ENCODE assay signal across 32 mouse cellular contexts in genomic region chr5:53421291-53421690, GRCm38 (mm10). TPM values are rescaled to one million over a fixed set of nuclear protein-coding genes. Genes with fewer than 3 reads are reported as not detected.
DNase-seq lines count a peak whose midpoint lies in the region; ATAC-seq lines count a peak whose summit lies in the region.
"Had no signal": no experiment of that assay in that cellular context is flagged by ENCODE, and none has a peak within 500 bp of the region (broad histone marks: within the 10 kb centered on the region; RNA-seq: fewer than 3 reads in every experiment).

No protein-coding gene starts in this region.

- no peaks in the 10 kb centered on the region; the same call in 1 of the 2 replicates for H3K4me1 ChIP-seq in liver, embryonic 13.5 days (replicated peaks)
- peaks cover 87% of the 10 kb centered on the region for H3K4me1 ChIP-seq in megakaryocyte, embryonic 14.5 days
- H3K4me1 ChIP-seq: forebrain, embryonic 12.5 days; heart, embryonic 10.5 days; hindbrain, embryonic 10.5 days; hindbrain, embryonic 15.5 days; intestine, embryonic 15.5 days; midbrain, embryonic 13.5 days; neural tube, embryonic 15.5 days had no signal

- no peak overlapping the region for H3K4me2 ChIP-seq in liver, embryonic 13.5 days
- H3K4me2 ChIP-seq: forebrain, embryonic 12.5 days; hindbrain, embryonic 15.5 days; intestine, embryonic 15.5 days; midbrain, embryonic 13.5 days; neural tube, embryonic 15.5 days had no signal

- no peaks in the 10 kb centered on the region for H3K9me3 ChIP-seq in liver, embryonic 13.5 days (replicated peaks)
- H3K9me3 ChIP-seq in megakaryocyte, embryonic 14.5 days, result no peaks in the 10 kb centered on the region
- H3K9me3 ChIP-seq: forebrain, embryonic 12.5 days; G1E; heart, embryonic 10.5 days; hindbrain, embryonic 10.5 days; hindbrain, embryonic 15.5 days; intestine, embryonic 15.5 days; midbrain, embryonic 13.5 days; neural tube, embryonic 15.5 days had no signal

- no peak overlapping the region for H3K4me3 ChIP-seq in liver, embryonic 13.5 days (replicated peaks)
- peak overlapping the region; percentile 68 for H3K4me3 ChIP-seq in megakaryocyte, embryonic 14.5 days (replicated peaks)
- H3K4me3 ChIP-seq: erythroblast, embryonic 14.5 days; forebrain, embryonic 12.5 days; heart, embryonic 10.5 days; hindbrain, embryonic 10.5 days; hindbrain, embryonic 15.5 days; intestine, embryonic 15.5 days; midbrain, embryonic 13.5 days; neural tube, embryonic 15.5 days had no signal

- intact Hi-C loops in left cerebral cortex, postnatal 10 days (cut with DNase I), result no loop called here

- no peaks in the 10 kb centered on the region for H3K27me3 ChIP-seq in liver, embryonic 13.5 days
- H3K27me3 ChIP-seq in megakaryocyte, embryonic 14.5 days (replicated peaks), result no peaks in the 10 kb centered on the region
- H3K27me3 ChIP-seq: forebrain, embryonic 12.5 days; hindbrain, embryonic 15.5 days; intestine, embryonic 15.5 days; midbrain, embryonic 13.5 days; neural tube, embryonic 15.5 days; Patski had no signal

- no peak for DNase-seq in liver, embryonic 13.5 days
- no peak for DNase-seq in liver
- no peak for DNase-seq in left cerebral cortex, postnatal 10 days (ENCODE audit: extremely low spot score in 1 of 2, low spot score in 2 of 2)
- no peak for DNase-seq in kidney, adult 11 months
- DNase-seq in lung, postnatal 36 days, result no peak
- DNase-seq: adrenal gland, postnatal 25 days; cerebellum, adult 18-20 months; cerebellum, postnatal 10 days; forebrain, postnatal 0 days; gastrocnemius, postnatal 14 days; heart, adult 11 months; kidney, adult 8-10 months; layer of hippocampus, postnatal 36 days; lung, adult 18-20 months; retina, postnatal 1 day; right cerebral cortex, postnatal 14 days; thymus, postnatal 14 days had no signal

- no peaks in the 10 kb centered on the region for H3K36me3 ChIP-seq in liver, embryonic 13.5 days
- H3K36me3 ChIP-seq in megakaryocyte, embryonic 14.5 days (replicated peaks; ENCODE audit: low read length), result peaks cover 3% of the 10 kb centered on the region
- H3K36me3 ChIP-seq: forebrain, embryonic 12.5 days; G1E; heart, embryonic 10.5 days; hindbrain, embryonic 10.5 days; hindbrain, embryonic 15.5 days; intestine, embryonic 15.5 days; midbrain, embryonic 13.5 days; neural tube, embryonic 15.5 days had no signal

- H3K9ac ChIP-seq in liver, embryonic 13.5 days, result no peak overlapping the region
- H3K9ac ChIP-seq: forebrain, embryonic 12.5 days; forebrain, postnatal 0 days; hindbrain, embryonic 15.5 days; intestine, embryonic 15.5 days; midbrain, embryonic 13.5 days; neural tube, embryonic 15.5 days had no signal

- no peak overlapping the region for H3K27ac ChIP-seq in liver, embryonic 13.5 days
- H3K27ac ChIP-seq: forebrain, embryonic 12.5 days; heart, embryonic 10.5 days; hindbrain, embryonic 10.5 days; hindbrain, embryonic 15.5 days; intestine, embryonic 15.5 days; kidney, postnatal 0 days; midbrain, embryonic 13.5 days; neural tube, embryonic 15.5 days had no signal

- WGBS in liver, embryonic 13.5 days (ENCODE audit: insufficient replicate concordance), result 20% methylated on average over 4 of the region's 4 CpGs

- 0 out of 2 replicates have a peak, but pooled peaks have one; percentile 31 for ATAC-seq in liver, embryonic 13.5 days (ENCODE audit: low read depth)
- ATAC-seq in granulocyte monocyte progenitor cell, adult 5-6 weeks (replicated peaks; ENCODE audit: poor library complexity, severe bottlenecking), result peak; percentile 87
- no peak for ATAC-seq in erythroid progenitor cell, adult 5-6 weeks (replicated peaks; ENCODE audit: low FRiP score, poor library complexity, severe bottlenecking)
- ATAC-seq: forebrain, postnatal 0 days; intestine, embryonic 15.5 days; lung, postnatal 0 days; midbrain, embryonic 13.5 days had no signal

RNA-seq across cellular contexts. Expression of gene Rbpj, which starts 44.7 kb away (rescaled TPM):
- 7.4 and 10.3 TPM in 2 replicates for polyA plus RNA-seq in liver, embryonic 13.5 days (2015; fragmentation: Nextera tagmentation; extraction: Ambion mirVana)
- 53.7 and 64.4 TPM in 2 replicates for total RNA-seq in granulocyte monocyte progenitor cell, adult 5-6 weeks (2014; fragmentation: Nextera tagmentation)
- 39.0 and 42.6 TPM in 2 replicates for total RNA-seq in granulocyte monocyte progenitor cell, adult 5-6 weeks (2017)
- polyA plus RNA-seq in megakaryocyte, embryonic 14.5 days (2012; ENCODE audit: insufficient read depth, low replicate concordance), result 6.1 and 13.6 TPM in 2 replicates
- 10 to 100 TPM; 23.3 to 24.6 TPM for total RNA-seq in left cerebral cortex, postnatal 10 days (2021)
- 23.1 and 28.5 TPM in 2 replicates for total RNA-seq in erythroid progenitor cell, adult 5-6 weeks (2015; ENCODE audit: low replicate concordance)
- total RNA-seq in erythroid progenitor cell, adult 5-6 weeks (2017; ENCODE audit: low replicate concordance), result 9.0 and 25.9 TPM in 2 replicates
